Mouse (Mus musculus) macrophage (primary cell): ENCODE measurements around the gene Ccdc51. TPM values are rescaled to one million over a fixed set of nuclear protein-coding genes. Genes with fewer than 3 reads are reported as not detected.

Experiments used
- H3K27ac ChIP-seq: fragments of 350-480 bp; formaldehyde crosslinking; 2 replicates; pipeline ENCODE4 v1.9.0; 2021
- H3K36me3 ChIP-seq: fragments of 350-480 bp; formaldehyde crosslinking; 2 replicates; pipeline ENCODE4 v1.9.0; 2021; ENCODE audit errors: inconsistent target
- H3K4me3 ChIP-seq: fragments of 350-480 bp; formaldehyde crosslinking; 2 replicates; pipeline ENCODE4 v1.9.0; 2021; ENCODE audit errors: inconsistent target
- H3K79me2 ChIP-seq: fragments of 350-480 bp; formaldehyde crosslinking; 2 replicates; pipeline ENCODE4 v1.9.0; 2021; ENCODE audit errors: inconsistent target
- WGBS: methylation state at CpG from one replicate; pipeline ENCODE4 v1.1.7; 2026; ENCODE audit warnings: inconsistent platforms; ENCODE audit not compliant: missing documents; 5-methylcytosine and 5-hydroxymethylcytosine counted together
- polyA plus RNA-seq: library from polyadenylated mRNA; stranded (reverse); fragments of 250-400 nt; gene quantifications from 3 replicates; pipeline ENCODE4 v1.2.4, GENCODE M21; 2018; ENCODE audit warnings: inconsistent platforms
- total RNA-seq, 78 experiments: library from RNA; depleted of rRNA; stranded (reverse); fragments of 250-400 nt; gene quantifications; 1 replicate in 9 of 78; 2 replicates in 24 of 78; 3 replicates in 43 of 78; 4 replicates in 2 of 78; pipeline ENCODE4 v1.2.4; 2018; ENCODE audit warnings: inconsistent platforms in 56 of 78

Ccdc51 gene
- 10 to 100 TPM in 4 of 26 experiments, 1 to 10 TPM in 19, under 1 TPM in 3; 0.62 to 14.4 (median 4.9) TPM for total RNA-seq (2018; cell fraction: chromatin; rRNA removed)
- total RNA-seq (2018; cell fraction: cytosol; rRNA removed): 1 to 10 TPM; 1.1 to 7.7 (median 6.1) TPM
- total RNA-seq (2018; cell fraction: nucleus; rRNA removed): 1 to 10 TPM; 1.2 to 9.9 (median 4.3) TPM
- 2.5 to 7.4 TPM (median 5.7 TPM) in 3 replicates for polyA plus RNA-seq

DNA sequence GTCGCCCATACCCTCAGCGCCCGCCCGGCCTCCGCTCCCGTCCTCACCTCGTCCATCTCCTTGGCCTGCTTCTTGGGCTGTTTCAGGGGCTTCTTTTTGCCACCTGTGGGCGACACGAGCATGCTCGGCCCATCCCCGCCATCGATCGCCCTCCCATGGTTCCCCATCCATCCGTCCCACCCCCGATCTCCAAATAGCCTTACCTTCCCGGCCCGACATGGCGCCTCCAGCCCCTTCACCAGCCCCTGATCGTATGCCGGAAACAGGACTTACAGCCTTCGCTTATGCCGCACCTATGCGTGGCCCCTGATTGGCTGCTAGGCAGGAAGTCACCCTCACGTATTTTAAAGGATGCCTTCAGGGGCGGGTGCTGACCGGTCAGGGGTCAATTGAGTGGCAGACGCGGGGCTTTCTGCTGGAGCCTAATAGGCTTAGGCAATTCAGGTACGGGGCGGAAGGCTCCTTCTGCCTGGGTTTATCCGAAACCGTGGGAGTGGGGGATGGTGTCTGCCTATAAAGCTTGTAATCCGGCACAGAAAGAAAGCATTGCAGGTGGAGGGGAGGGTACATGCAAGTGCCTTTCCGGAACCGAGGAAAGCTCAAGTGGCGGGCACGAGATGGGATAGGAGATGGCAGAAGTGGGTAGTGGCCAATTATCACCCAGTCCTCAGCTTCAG lies at the start of gene Ccdc51, which contains the start of gene Tma7:
Gene Ccdc51 (plus strand): TSS at position 370 of the 677 bp plus-strand sequence.
Gene Tma7 (minus strand): TSS at position 464 of the 677 bp plus-strand sequence.
- H3K27ac ChIP-seq: peak within 1 kb of the TSS; percentile 12
- WGBS: 2% methylated on average over 33 of the region's 37 CpGs
- H3K36me3 ChIP-seq: 0 out of 2 replicates have a peak, but pooled peaks cover 4% of the 10 kb centered on the region
- H3K4me3 ChIP-seq: peak within 1 kb of the TSS; percentile 41
- peaks cover 63% of the 10 kb centered on the region for H3K79me2 ChIP-seq

DNA sequence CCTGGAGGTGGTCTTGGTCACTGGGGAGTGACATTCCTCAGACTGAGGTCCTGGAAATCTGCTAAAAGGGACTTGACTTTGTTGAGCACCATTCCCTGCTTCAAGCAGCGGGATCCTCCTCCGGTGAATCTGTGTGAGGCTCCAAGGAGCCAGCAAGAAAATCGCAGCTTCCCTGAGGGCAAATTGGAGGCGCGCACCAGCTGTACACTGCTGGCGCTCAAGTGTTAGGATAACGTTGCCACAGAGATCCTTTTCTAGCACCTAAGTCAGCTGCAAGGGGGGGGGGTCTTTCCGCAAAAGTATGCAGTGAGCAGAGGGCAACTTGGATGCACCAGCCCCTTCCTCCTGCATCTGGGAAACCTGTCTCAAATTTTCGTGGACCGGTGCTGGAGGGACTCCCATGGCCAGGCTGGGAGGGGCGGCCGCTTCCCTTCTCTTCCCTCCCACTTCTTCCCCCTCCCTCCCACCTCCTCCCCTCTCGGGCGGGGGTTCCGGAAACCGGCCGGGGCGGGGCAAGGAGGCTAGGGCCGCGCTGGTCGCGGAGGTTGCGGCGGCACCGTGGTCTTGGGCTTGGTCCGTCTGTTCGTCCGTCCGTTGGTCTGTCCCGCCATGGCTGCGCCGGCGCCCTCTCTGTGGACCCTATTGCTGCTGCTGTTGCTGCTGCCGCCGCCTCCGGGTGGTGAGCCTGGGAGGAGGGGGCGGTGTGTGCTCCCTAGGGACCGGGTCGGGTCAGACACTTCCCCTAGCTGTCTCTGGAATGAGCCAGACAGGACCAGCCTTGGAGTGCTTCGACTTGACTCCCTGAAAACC lies 44.0 kb upstream of the Ccdc51 start, which contains the start of gene Shisa5:
Gene Shisa5 (plus strand): TSS at position 480 of the 810 bp plus-strand sequence.
- H3K79me2 ChIP-seq: peaks cover 44% of the 10 kb centered on the region
- H3K27ac ChIP-seq: peak within 1 kb of the TSS; percentile 83
- WGBS: 2% methylated on average over 40 of the region's 40 CpGs
- H3K4me3 ChIP-seq: peak within 1 kb of the TSS; percentile 86
- 0 out of 2 replicates have a peak, but pooled peaks cover 6% of the 10 kb centered on the region for H3K36me3 ChIP-seq

DNA sequence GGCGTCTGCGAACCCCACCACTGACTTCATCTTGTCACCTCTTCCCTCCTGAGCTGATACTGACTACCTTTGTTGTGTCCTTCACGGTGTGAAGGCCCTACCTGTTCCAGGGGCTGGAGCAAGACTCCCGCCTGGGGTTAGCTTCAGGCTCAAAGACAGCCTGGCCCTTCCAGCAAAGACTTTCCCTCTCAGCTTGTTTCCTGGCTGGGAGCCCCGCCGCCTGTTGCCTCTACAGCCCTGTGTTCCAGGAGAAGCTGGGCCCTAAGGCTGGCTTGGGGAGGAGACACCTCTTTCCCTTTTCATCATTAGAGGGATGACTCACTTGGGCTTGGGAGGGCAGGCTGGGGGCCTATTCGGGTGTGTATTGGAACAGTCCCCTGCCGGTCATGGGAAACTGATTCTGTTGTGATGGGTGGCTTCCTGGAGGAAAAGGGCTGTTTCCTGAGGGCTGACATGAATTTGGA lies 43.4 kb upstream of the Ccdc51 start:
- 6% methylated on average over 8 of the region's 8 CpGs for WGBS
- H3K27ac ChIP-seq: peak overlapping the region; percentile 83
- peak overlapping the region; percentile 86 for H3K4me3 ChIP-seq
- H3K36me3 ChIP-seq: 0 out of 2 replicates have a peak, but pooled peaks cover 6% of the 10 kb centered on the region
- peaks cover 47% of the 10 kb centered on the region for H3K79me2 ChIP-seq

DNA sequence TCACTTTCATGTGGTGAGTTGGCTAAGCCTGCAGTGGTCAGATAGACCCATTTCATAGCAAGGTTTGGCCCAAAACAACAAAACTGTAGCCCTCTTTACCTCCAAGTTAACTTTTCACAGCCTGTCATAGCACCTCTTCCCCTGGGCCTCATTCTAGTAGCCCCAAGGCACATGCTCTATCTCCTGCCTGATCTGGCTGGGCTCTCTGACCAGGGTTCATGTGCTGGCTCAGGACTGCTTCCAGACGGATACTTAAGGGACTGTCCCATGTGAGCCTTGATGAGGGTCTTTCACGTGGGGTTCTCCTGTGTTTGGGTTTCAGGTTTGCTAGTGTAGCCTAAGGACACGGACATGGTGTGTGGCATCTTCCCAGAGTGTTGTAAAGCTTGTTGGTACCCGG lies 42.6 kb upstream of the Ccdc51 start:
- H3K36me3 ChIP-seq: peaks cover 11% of the 10 kb centered on the region
- H3K27ac ChIP-seq: 0 out of 2 replicates have a peak overlapping the region, but pooled peaks have one; percentile 83
- WGBS: 84% methylated on average over 4 of the region's 4 CpGs
- peaks cover 54% of the 10 kb centered on the region for H3K79me2 ChIP-seq
- H3K4me3 ChIP-seq: peak overlapping the region; percentile 86

DNA sequence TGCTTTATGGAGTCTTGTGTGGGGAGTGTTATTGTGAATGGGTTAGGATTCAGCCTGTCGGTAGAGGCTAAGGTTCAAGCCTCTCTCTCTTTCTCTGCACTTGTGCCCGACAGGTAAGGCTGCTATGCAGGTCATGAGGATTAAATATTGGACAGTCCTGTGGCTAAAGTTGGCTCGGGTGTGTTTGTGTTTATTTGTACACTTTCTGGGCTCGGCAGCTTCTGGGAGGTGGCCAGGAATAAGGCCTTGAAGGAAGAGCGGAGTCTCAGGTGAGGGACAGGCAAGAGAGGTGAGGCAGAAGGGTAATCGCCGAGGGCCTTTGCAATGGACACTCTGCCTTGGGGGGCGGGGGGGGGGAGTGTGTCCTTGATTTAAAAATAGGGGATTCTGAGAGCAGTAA lies 42.1 kb upstream of the Ccdc51 start:
- 91% methylated on average over 8 of the region's 8 CpGs for WGBS
- H3K36me3 ChIP-seq: peaks cover 11% of the 10 kb centered on the region
- no peak overlapping the region for H3K4me3 ChIP-seq
- no peak overlapping the region for H3K27ac ChIP-seq
- H3K79me2 ChIP-seq: peaks cover 57% of the 10 kb centered on the region

DNA sequence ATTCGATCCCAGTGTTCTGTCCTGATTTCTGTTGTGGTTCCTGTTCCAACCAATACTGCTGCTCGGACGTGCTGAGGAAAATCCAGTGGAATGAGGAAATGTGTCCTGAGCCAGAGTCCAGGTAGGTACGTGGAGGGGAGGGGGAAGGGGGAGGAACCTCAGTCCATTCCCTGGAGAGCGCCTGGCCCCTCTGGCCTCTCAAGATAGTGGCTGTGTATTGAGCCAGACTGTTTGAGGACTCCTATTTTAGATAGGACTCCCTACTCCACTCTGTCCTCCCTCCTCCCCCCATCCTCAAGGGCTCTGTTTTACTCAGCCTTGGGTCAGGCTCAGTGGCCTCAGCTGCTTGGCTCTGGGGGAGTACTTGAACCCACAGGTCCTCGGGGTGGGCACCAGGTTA lies 41.4 kb upstream of the Ccdc51 start:
- Histone ChIP-seq H3K79me2 (peaks cover 59% of the 10 kb centered on the region), H3K36me3 (peaks cover 11% of the 10 kb centered on the region), H3K4me3 (no peak overlapping the region), H3K27ac (no peak overlapping the region)
- 84% methylated on average over 5 of the region's 6 CpGs for WGBS

DNA sequence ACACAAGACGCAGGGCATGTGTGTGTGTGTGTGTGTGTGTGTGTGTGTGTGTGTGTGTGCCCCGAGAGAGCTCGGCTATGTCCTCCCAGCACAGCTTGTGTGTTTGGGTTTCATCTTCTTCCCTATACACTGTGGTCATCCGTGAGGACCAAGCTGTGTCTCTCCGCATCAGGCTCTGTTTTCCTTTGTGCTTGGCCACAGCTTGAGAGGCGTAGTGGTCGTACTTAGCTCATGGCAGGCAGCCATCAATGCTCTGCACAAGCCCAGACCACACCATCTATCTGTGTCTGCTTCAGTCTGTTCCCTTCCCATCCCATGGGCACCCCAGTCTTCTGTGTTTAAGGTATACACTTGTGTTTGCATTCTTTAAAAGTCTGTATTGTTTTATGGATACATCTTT lies 40.9 kb upstream of the Ccdc51 start:
- 86% methylated on average over 6 of the region's 7 CpGs for WGBS
- Histone ChIP-seq H3K4me3 (no peak overlapping the region), H3K36me3 (peaks cover 11% of the 10 kb centered on the region), H3K79me2 (peaks cover 60% of the 10 kb centered on the region), H3K27ac (no peak overlapping the region)

DNA sequence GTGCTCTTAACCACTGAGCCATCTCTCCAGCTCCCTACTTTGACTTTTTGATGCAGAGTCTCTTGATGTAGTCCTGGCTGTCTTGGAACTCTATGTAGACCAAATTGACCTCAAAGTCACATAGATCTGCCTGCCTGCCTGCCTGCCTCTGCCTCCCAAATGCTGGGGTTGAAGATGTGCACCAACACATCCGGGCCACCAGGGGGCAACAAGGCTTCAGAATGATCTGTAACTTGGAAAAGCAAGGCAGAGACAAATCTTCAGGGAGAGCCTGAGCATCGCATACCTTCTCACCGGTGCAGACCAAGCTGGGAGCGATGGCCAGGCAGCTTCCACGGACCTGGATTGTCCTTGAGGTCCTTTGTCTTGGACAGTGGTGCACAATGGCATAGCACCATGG lies 36.0 kb upstream of the Ccdc51 start:
- Histone ChIP-seq H3K36me3 (peaks cover 32% of the 10 kb centered on the region), H3K27ac (no peak overlapping the region), H3K4me3 (no peak overlapping the region), H3K79me2 (peaks cover 64% of the 10 kb centered on the region)
- WGBS: 48% methylated on average over 5 of the region's 5 CpGs

DNA sequence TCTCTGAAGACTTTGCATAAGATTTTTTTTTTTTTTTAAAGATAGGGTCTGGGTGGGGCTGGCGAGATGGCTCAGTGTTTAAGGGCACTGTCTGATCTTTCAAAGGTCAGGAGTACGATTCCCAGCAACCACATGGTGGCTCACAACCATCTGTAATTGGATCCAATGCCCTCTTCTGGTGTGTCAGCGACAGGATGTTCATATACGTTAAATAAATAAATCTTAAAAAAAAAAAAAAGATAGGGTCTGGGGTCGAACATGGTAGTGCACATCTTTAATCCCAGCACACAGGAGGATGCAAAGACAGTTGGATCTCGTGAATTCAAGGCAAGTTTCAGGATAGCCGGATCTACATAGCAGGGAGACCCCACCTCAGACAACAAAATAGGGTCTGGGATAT lies 33.0 kb upstream of the Ccdc51 start:
- Histone ChIP-seq H3K36me3 (peaks cover 43% of the 10 kb centered on the region), H3K27ac (no peak overlapping the region), H3K79me2 (peaks cover 80% of the 10 kb centered on the region), H3K4me3 (no peak overlapping the region)
- WGBS: 88% methylated on average over 7 of the region's 7 CpGs

DNA sequence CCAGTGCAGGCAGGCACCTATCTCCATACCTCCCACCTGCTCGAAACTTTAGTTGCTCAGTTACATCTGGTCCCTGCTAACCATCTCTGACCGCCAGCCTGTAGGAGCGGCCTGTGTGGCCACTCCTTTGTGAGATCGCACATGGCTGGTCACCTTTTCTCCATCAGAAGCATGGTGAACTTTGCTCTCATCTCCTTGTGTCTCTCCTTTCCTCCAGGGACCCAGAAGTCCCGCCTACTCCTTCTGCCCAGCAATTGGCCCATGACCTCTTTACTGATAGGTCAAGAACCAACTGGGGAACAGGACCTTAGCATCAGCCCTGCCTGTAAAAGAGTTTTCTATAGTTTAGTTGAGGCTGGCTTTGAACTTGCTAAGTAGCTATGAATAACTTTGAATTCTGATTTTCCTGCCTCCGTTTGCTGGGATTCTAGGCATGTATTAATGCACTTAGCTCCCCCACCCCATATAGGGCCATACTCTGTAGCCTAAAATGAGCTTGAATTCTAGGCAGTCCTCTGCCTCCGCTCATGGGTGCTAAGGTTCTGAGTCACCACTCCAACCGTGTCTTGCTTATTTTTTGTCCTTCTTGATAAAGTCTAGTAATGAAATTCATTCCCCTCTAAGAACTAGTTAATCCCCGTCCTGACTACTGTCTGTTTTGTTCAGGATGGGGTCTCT lies 32.2 kb upstream of the Ccdc51 start:
- Histone ChIP-seq H3K4me3 (no peak overlapping the region), H3K27ac (no peak overlapping the region), H3K79me2 (peaks cover 78% of the 10 kb centered on the region), H3K36me3 (peaks cover 39% of the 10 kb centered on the region; the same call in 1 of the 2 replicates)
- WGBS: 96% methylated on average over 9 of the region's 9 CpGs

DNA sequence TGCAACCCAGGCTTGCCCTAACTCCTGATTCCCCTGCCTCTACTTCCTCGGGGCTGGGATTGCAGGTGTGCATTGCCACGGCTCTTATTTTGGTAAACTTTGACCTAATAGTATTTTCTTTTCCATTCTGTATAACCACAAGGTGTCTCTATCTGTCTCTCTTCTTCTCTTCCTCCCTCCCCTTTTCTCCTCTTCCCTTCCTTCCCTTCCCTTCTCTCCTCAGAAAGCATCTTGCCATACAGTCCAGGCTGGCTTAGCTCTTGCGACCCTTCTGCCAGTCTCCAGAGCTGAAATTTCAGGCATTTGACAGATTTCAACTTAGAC lies 31.7 kb upstream of the Ccdc51 start:
- 21% methylated on average over 3 of the region's 3 CpGs for WGBS
- H3K27ac ChIP-seq: no peak overlapping the region
- H3K4me3 ChIP-seq: no peak overlapping the region
- H3K79me2 ChIP-seq: peaks cover 81% of the 10 kb centered on the region
- H3K36me3 ChIP-seq: peaks cover 39% of the 10 kb centered on the region; the same call in 1 of the 2 replicates

DNA sequence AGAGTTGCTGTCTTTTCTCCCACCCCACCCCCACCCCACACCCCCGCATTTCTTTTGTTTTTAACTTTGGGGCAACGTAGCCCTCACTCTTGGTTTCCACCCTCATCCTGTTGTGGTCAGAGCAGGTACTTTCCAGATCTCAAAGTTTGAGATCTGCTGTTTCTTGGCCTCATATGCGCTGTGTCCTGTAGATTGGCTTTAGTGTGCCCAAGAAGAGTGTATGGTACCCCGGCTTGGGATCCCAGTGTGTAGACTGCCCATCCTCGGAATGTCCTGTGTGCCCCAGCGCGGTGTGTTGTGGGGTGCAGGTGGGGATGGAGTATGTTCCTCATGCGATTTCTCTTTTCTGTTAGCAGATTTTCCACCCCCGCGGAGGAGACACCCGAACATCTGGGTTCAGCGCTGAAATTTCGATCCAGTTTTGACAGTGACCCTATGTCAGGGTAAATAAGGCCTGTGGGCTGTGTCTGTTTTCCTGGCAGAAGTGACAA lies 31.2 kb upstream of the Ccdc51 start:
- no peak overlapping the region for H3K27ac ChIP-seq
- H3K4me3 ChIP-seq: no peak overlapping the region
- 30% methylated on average over 10 of the region's 13 CpGs for WGBS

DNA sequence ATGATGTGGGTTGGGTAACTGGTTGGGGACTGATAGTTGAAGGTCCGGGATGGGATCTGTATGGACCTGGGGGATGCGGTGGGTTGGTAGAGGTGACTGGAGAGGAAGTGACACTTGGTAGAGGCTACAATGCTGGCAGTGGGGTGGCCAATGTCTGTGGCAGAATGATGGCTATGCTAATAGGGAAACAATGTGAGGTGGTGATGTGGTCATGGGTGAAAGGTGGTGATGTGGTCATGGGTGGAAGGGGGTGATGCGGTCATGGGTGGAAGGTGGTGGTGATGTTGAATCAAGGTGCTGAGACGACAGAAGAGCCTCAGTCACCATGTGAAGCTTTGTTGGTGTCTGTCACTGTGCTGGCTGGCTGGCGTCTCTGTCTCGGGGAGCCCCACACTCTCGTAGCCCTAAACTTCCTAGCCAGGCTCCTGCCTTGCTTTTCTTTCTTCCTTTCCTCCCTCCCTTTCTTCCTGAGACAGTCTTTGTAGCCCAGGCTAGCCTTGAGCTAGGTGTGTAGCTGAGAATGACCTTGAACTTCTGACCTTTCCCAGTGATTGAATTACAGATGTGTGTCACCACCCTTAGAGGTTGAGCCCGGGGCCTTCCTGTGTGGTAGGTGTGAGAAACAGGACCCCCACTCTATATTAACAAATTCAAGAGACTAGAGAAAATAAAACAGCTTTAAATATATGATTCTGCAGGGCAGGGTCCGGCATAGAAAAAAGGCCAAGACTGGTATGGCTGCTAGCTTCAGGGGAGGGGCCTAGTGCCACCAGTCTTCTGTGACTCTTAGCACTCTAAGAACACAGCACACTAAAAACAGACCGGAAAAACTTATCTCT lies 30.4 kb upstream of the Ccdc51 start:
- Histone ChIP-seq H3K27ac (no peak overlapping the region), H3K4me3 (no peak overlapping the region), H3K36me3 (peaks cover 49% of the 10 kb centered on the region; the same call in 1 of the 2 replicates), H3K79me2 (peaks cover 88% of the 10 kb centered on the region)
- WGBS: 75% methylated on average over 8 of the region's 10 CpGs

More for the DNA sequence above, 31.2 kb upstream of the Ccdc51 start:
- Histone ChIP-seq H3K36me3 (peaks cover 42% of the 10 kb centered on the region; the same call in 1 of the 2 replicates), H3K79me2 (peaks cover 85% of the 10 kb centered on the region)
